Mouse (Mus musculus) Patski (cell line): Measurements from ENCODE around the gene Slu7. TPM values are rescaled to one million over a fixed set of nuclear protein-coding genes. Genes with fewer than 3 reads are reported as not detected.

Experiments used
- ATAC-seq: fragments of 100-300 bp; one replicate; pipeline ENCODE4 v1.8.0; 2021
- CTCF ChIA-PET: fragments of 350-600 bp; sonication (Branson Sonifier 250); formaldehyde crosslinking; loops from one replicate; lab custom pipeline; 2022; ENCODE audit warnings: inconsistent platforms; lab: Charles Lee
- POLR2A ChIA-PET: fragments of 350-600 bp; sonication (Branson Sonifier 250); formaldehyde crosslinking; loops from one replicate; lab custom pipeline; 2022; ENCODE audit warnings: antibody characterized with exemption, inconsistent platforms; lab: Charles Lee
- DNase-seq: peaks from one replicate; pipeline ENCODE4 v3.0.0-alpha.2; 2011; ENCODE audit warnings: low read depth, low spot score
- H3K27me3 ChIP-seq: fragments of 371-371 bp; one replicate; pipeline ENCODE4 v1.5.1; 2021
- CTCF ChIP-seq: fragments of 100-300 bp; IDR thresholded peaks from one replicate; pipeline ENCODE4 v1.5.1; 2021
- in situ Hi-C: fragments of 300-500 bp; cut with MboI; formaldehyde crosslinking; loops from 3 replicates; pipeline ENCODE4 v1.11.1; 2018; ENCODE audit warnings: low pct_unique_long_range_greater_than_20kb, mixed read lengths
- polyA plus RNA-seq: library from polyadenylated mRNA; unstranded; gene quantifications from one replicate; pipeline ENCODE4 v1.2.3, GENCODE M21; 2021

Slu7 gene
- polyA plus RNA-seq, 1 experiment from 2014 or later = 55.8 TPM

GRCm38 (mm10) chr11:43470881-43471820 is 37.6 kb downstream of the Slu7 start:
- POLR2A ChIA-PET = no interaction called here
- CTCF ChIA-PET = interaction anchor here (1.4 kb wide), 1 partner anchor 19 kb away, joined by 3 read pairs; no protein-coding TSS in a partner anchor
- ATAC-seq = no peak
- DNase-seq = no peak
- in situ Hi-C loops = no loop called here
- no peak for TF ChIP-seq CTCF
- H3K27me3 ChIP-seq = peaks cover 23% of the 10 kb centered on the region

- in situ Hi-C loops = no loop called here
- no peak for DNase-seq
- no peak for ATAC-seq
- ChIA-PET CTCF (no interaction called here), POLR2A (no interaction called here)
- TF ChIP-seq CTCF = no peak
- H3K27me3 ChIP-seq = peaks cover 11% of the 10 kb centered on the region
Measured at GRCm38 (mm10) chr11:43473115-43473514, 39.6 kb downstream of the Slu7 start.

GRCm38 (mm10) chr11:43473635-43474224 is 40.2 kb downstream of the Slu7 start:
- DNase-seq (no peak), ATAC-seq (no peak)
- H3K27me3 ChIP-seq = peaks cover 7% of the 10 kb centered on the region
- TF ChIP-seq CTCF = no peak
- POLR2A ChIA-PET = no interaction called here
- CTCF ChIA-PET = no interaction called here
- in situ Hi-C loops = no loop called here

GRCm38 (mm10) chr11:43474225-43474774 is 40.8 kb downstream of the Slu7 start, which contains the start of gene C1qtnf2:
C1qtnf2 (plus strand) TSS chr11:43474276.
- in situ Hi-C loops = no loop called here
- ATAC-seq (no peak), DNase-seq (no peak)
- H3K27me3 ChIP-seq = peaks cover 3% of the 10 kb centered on the region
- CTCF ChIA-PET = no interaction called here
- POLR2A ChIA-PET = no interaction called here
- TF ChIP-seq CTCF = no peak

- ATAC-seq (no peak), DNase-seq (no peak)
- TF ChIP-seq CTCF = no peak
- H3K27me3 ChIP-seq = no peaks in the 10 kb centered on the region
- ChIA-PET CTCF (no interaction called here), POLR2A (no interaction called here)
- in situ Hi-C loops = loop anchor here (25.0 kb wide), 1 partner anchor 858 kb away; no protein-coding TSS in a partner anchor
Measured at GRCm38 (mm10) chr11:43479376-43479775, 45.8 kb downstream of the Slu7 start.

- in situ Hi-C loops = loop anchor here (25.0 kb wide), 1 partner anchor 857 kb away; no protein-coding TSS in a partner anchor
- CTCF ChIA-PET = interaction anchor here (3.0 kb wide), 1 partner anchor 12 kb away, joined by 9 read pairs; no protein-coding TSS in a partner anchor
- DNase-seq (no peak), ATAC-seq (no peak)
- POLR2A ChIA-PET = no interaction called here
- H3K27me3 ChIP-seq = no peaks in the 10 kb centered on the region
- no peak for TF ChIP-seq CTCF
Measured at GRCm38 (mm10) chr11:43480561-43480960, 47.0 kb downstream of the Slu7 start.

GRCm38 (mm10) chr11:43481672-43482522 is 48.4 kb downstream of the Slu7 start:
- no peak for TF ChIP-seq CTCF
- in situ Hi-C loops = loop anchor here (25.0 kb wide), 1 partner anchor 855 kb away; no protein-coding TSS in a partner anchor
- ATAC-seq (no peak), DNase-seq (no peak)
- H3K27me3 ChIP-seq = no peaks in the 10 kb centered on the region
- ChIA-PET CTCF (interaction anchor here (3.0 kb wide), 1 partner anchor 11 kb away, joined by 9 read pairs; no protein-coding TSS in a partner anchor), POLR2A (no interaction called here)

GRCm38 (mm10) chr11:43483122-43483792 is 49.7 kb downstream of the Slu7 start:
- in situ Hi-C loops = loop anchor here (25.0 kb wide), 1 partner anchor 854 kb away; no protein-coding TSS in a partner anchor
- ATAC-seq (no peak), DNase-seq (no peak)
- CTCF ChIA-PET = interaction anchor here (1.4 kb wide), 1 partner anchor 71 kb away, joined by 3 read pairs; no protein-coding TSS in a partner anchor
- TF ChIP-seq CTCF = no peak
- POLR2A ChIA-PET = interaction anchor here (0.6 kb wide), 1 partner anchor 303 kb away, joined by 3 read pairs; no protein-coding TSS in a partner anchor
- no peaks in the 10 kb centered on the region for H3K27me3 ChIP-seq

- TF ChIP-seq CTCF = no peak
- DNase-seq = no peak
Measured at GRCm38 (mm10) chr11:43484057-43484456, 50.5 kb downstream of the Slu7 start.

More at GRCm38 (mm10) chr11:43484057-43484456, 50.5 kb downstream of the Slu7 start:
- no peak for ATAC-seq
- in situ Hi-C loops = loop anchor here (25.0 kb wide), 1 partner anchor 853 kb away; no protein-coding TSS in a partner anchor
- POLR2A ChIA-PET = interaction anchor here (0.6 kb wide), 1 partner anchor 304 kb away, joined by 3 read pairs; no protein-coding TSS in a partner anchor
- no peaks in the 10 kb centered on the region for H3K27me3 ChIP-seq
- CTCF ChIA-PET = interaction anchor here (0.9 to 1.4 kb wide), 2 partner anchors 47 to 72 kb away, joined by 3 read pairs; no protein-coding TSS in a partner anchor
